Mouse (Mus musculus): ENCODE results near the gene Dpep2nb.
"Not testable (repeated sequence)": the region's sequence is repeated elsewhere in the genome, so short reads cannot be mapped to it uniquely, and the experiment has no call there.

Gene Dpep2nb

GRCm38 (mm10) chr8:106007135-106007534 is 1.4 kb upstream of the Dpep2nb start:
- no peak for DNase-seq (ENCODE audit: low read depth)

DNA sequence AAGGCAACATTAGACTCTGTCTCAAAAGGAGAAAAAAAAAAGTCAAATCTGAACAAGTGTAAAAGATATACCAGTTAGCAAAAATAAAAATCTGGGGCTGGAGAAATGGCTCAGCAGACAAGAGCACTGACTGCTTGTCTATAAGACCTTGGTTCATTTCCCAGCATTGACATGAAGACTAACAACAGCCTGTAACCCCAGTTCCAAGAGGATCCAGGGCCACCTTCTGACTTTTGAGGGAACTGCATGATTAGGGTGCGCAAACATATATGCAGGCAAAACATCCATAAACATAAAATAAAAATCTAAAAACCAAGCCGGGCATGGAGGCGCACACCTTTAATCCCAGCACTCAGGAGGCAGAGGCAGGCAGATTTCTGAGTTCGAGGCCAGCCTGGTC is 638 bp upstream of the Dpep2nb start:
- DNase-seq (ENCODE audit: low read depth): no peak

DNA sequence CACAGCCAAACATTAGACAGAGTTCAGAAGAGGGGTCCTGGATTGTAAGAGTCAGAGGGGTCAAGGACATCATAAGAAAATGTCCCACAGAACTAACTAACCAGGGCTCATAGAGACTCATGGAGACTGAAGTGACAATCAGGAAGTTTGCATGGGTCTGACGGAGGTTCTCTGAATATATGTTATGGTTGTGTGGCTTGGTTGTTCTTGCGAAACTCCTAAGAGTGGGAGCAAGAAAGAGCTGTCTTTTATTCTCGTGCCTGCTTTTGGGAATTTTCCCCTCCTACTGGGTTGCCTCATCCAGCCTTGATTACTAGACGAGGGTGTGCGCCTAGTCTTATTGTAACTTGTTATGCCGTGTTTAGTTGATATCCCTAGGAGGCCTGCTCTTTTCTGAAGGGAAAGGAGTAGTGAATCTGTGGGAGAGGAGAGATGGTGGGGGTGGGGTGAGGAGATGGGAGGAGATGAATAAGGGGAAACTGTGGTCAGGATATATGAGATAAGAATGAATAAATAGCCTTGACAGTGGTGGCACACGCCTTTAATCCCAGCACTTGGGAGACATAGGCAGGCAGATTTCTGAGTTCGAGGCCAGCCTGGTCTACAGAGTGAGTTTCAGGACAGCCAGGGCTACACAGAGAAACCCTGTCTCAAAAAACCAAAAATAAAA is 1.1 kb downstream of the Dpep2nb start:
- no peak for DNase-seq (ENCODE audit: low read depth)

DNA sequence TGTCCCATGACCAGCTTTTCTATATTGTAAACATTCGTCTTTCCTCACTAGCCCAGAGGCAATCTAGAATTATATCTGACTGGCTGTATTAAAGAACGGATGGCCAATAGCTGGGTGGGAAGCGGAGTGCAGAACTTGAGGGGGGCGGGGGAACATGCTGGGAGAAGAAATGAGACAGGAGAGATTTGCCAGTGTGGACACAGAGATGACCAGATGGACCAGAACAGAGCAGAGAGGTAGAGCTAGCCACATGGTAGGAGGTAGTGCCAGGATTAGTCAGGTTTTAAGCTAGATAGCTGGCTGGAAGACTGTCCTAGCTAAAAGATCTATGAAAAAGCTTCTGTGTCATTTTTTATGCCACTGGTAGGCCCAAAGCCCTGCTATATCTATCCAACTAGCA is 3.9 kb downstream of the Dpep2nb start:
- DNase-seq (ENCODE audit: low read depth): no peak

GRCm38 (mm10) chr8:105998971-105999370 is 6.8 kb downstream of the Dpep2nb start:
- no peak for DNase-seq (ENCODE audit: low read depth)

- no peak for DNase-seq (ENCODE audit: low read depth)
These were observed 9.4 kb downstream of the Dpep2nb start for GRCm38 (mm10) chr8:105996359-105996758.

GRCm38 (mm10) chr8:105993226-105993625 is 12.5 kb downstream of the Dpep2nb start:
- DNase-seq (ENCODE audit: low read depth): no peak

DNA sequence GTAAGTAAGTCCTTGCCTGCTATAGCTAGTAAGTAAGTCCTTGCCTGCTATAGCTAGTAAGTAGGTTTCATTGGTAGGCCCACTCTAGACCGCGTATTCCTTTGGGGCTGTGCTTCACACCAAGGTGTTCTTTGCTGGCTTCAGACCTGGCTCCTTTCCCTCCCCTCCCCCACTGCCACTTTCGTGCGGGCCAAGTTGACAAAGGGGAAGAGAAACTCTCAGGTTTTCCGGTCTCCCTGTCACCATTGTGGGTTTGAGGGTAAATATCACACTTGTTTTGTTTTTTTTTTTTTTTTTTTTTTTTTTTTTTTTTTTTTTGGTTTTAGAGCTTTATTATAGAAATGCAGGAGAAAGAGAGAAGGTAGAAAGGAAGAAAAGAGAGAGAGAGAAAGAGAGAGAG is 13.3 kb downstream of the Dpep2nb start:
- DNase-seq (ENCODE audit: low read depth): peak; percentile 72

DNA sequence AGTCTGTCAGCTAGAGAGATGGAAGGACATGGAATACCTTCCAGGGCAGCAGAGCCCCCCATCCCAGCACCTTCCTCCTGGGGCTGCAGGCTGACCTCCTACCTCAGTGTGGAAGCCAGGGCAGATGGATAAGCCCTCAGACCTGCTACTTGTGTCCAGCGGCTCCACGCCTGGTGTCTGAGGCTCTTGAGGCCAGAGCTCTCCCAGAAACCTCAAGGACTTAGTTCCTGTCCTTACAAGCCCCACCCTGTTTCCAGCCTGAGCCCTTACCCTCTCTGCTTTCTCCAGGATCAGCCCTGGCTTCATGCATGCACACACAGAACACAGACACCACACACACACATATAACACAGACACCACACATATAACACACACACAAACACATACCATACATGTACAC is 14.2 kb downstream of the Dpep2nb start:
- peak; percentile 42 for DNase-seq (ENCODE audit: low read depth)

GRCm38 (mm10) chr8:105990856-105991387 is 14.9 kb downstream of the Dpep2nb start, which contains the start of gene Dus2:
Gene Dus2 (plus strand): TSS chr8:105991337.
- peak; percentile 93 for DNase-seq (ENCODE audit: low read depth)

GRCm38 (mm10) chr8:105988546-105988945 is 17.2 kb downstream of the Dpep2nb start:
- no peak for DNase-seq (ENCODE audit: low read depth)

DNA sequence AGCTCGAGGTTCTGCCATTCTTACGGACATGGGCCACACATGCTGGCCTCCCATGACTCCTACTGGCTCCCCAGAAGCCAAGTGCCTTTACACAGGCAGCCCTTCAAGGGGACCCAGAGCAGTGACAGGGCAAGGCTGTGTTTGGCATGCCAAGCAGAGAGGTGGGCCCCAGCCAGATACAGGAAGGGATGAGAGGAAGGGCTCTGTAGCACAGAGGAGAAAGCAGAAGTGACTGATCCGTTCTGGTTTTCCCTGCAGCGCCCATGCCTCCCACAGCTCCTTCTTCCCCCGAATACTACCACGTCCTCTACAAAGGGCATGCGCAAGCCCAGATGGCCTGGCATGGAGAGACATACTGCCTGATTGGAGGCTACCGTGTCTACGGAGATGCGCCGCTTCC is 22.4 kb downstream of the Dpep2nb start:
- not testable (repeated sequence) for DNase-seq (ENCODE audit: low read depth)

DNA sequence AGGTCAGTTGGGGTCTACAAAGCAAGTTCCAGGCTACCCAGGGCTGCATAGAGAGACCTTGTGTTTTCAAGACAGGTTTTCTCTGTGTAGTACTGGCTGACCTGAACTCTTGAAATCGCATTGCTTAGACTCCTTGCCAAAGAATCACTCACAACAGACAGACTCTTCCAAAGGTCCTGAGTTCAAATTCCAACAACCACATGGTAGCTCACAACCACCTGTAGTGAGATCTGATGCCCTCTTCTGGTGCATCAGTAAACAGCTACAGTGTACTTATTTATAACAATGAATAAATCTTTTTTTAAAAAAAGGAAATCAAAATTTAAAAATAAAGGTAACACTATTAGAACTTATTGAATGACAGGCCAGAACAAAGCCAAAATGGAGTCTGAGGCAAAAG is 24.6 kb downstream of the Dpep2nb start:
- no peak for DNase-seq (ENCODE audit: low read depth)

DNA sequence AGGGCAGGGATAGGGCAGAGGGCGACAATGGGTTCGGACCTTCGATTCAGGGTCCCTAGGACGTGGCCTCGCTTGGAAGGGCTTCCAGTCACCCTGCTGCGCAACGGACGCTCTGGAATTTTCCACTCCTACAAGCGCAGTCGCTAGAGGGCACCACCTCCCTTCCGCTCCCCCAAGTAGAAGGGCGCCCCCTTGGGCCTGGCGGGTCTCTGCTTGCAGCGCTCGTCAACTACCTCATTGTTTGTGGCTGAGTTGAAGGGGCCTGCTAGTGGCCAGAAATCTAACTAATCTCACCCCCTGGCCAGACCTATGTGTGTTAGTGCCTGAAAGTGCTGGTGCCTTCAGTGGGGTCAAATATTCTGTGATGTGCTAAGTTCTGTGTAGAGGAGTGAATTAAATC is 26.4 kb downstream of the Dpep2nb start, which contains the start of gene Dpep3:
Dpep3 (minus strand) TSS at position 105 of the 400 bp plus-strand sequence.
- no peak for DNase-seq (ENCODE audit: low read depth)

- DNase-seq (ENCODE audit: low read depth): no peak
These were observed 30.4 kb downstream of the Dpep2nb start for GRCm38 (mm10) chr8:105975363-105975762.

- DNase-seq (ENCODE audit: low read depth): no peak
These were observed 34.6 kb downstream of the Dpep2nb start for GRCm38 (mm10) chr8:105971019-105971720.

DNA sequence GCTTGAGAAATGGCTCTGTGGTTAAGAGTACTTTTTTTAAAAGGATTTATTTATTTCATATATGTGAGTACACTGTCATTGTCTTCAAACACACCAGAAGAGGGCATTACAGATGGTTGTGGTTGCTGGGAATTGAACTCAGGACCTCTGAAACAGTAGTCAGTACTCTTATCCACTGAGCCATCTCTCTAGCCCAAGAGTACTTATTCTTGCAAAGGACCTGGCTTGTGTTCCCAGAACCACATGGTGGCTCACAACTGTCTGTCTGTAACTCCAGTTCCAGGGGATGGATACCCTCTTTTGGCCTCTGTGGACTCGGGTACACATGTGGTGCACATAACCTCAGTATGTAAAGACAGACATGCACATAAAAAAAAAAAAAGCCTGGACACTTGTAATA is 36.4 kb downstream of the Dpep2nb start:
- no peak for DNase-seq (ENCODE audit: low read depth)

GRCm38 (mm10) chr8:105966692-105967311 is 39.0 kb downstream of the Dpep2nb start:
- peak; percentile 38 for DNase-seq (ENCODE audit: low read depth)

- peak; percentile 70 for DNase-seq (ENCODE audit: low read depth)
These were observed 39.9 kb downstream of the Dpep2nb start, which contains the start of gene Slc12a4 for GRCm38 (mm10) chr8:105965905-105966341. Gene Slc12a4 (minus strand): TSS chr8:105966097.

GRCm38 (mm10) chr8:105965266-105965904 is 40.4 kb downstream of the Dpep2nb start:
- peak; percentile 56 for DNase-seq (ENCODE audit: low read depth)

DNA sequence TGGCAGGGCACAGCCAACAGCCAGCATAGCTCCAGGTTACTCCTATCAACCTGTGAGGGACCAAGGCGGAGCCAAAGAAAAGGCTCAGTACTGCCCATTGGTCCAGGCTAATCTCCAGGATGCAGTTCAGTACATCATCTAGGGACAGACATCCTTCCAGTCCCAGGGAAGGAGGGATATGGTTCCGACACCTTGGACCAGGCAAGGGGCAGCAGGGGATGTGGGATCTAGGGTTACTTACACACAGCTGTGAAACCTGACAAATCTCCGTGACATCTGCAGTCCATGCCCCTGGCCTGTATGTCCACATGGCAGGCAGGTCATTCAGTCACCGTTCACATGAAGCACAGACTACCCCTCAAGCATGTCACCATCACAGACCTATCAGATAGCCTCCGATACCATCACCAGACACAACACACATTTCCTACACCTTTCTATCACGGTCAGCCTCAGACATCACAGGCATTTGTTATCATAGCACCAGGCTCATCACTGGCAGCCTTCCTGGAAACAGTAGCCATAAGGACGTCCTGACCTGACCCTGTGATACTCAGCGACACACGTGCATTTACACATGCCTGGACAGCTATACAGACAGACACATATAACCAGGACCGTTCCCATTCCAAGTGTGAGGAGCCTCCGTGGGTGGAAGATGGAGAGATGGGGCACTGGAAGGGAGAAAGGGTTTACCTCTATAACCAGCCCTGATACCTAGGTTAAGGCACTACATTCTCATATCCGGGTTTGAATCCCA is 41.1 kb downstream of the Dpep2nb start:
- no peak for DNase-seq (ENCODE audit: low read depth)
